Mouse (Mus musculus): ENCODE results near the gene Pank1. TPM values are rescaled to one million over a fixed set of nuclear protein-coding genes. Genes with fewer than 3 reads are reported as not detected.

The Pank1 gene
- total and polyA plus RNA-seq, 3 experiments = 1.8 to 3.2 (median 2.9) TPM

DNA sequence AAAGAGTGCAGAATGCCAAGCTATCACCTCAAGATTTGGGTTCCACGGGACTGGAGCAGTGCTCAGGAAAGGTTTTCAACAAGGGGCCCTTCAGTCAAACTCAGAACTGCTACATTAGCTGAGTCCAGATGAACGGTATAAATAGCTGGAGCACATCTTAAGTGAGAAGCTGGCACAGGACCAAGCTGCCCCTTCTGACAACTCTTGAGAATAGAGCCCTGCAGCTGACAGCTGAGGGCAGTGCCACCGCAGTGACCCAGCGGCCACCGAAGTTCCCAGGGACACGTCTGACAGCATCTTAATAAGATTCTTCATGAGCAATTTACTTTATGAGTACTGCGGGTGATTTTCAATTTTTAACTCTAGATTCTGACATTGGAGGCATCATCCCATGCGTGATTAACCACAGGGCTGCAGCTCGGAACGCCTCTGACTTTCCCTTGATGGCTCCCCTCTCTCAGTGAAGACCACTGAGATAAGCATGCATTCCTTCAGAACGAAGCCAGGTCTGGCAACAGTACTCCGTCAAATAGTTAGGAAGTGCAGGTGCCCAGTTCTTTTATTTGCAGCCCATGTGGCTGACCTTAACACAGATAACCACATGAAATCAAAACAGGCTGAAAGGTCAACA, 23.1 kb downstream of the Pank1 start:
- H3K4me2 ChIP-seq (ENCODE audit: insufficient read depth, low read depth, poor library complexity, severe bottlenecking) = no peak overlapping the region
- no peaks in the 10 kb centered on the region for H3K27me3 ChIP-seq (replicated peaks)
- no peak overlapping the region for H3K9ac ChIP-seq (ENCODE audit: insufficient read depth, low read depth)
- no peak for TF ChIP-seq MAFK (IDR thresholded peaks at IDR 0.05; ENCODE audit: insufficient replicate concordance, low read length)
- no peak for TF ChIP-seq POLR2A (IDR thresholded peaks at IDR 0.05; ENCODE audit: low read depth, low read length)
- no peak for TF ChIP-seq PAX5 (IDR thresholded peaks at IDR 0.05; ENCODE audit: low read length)
- TF ChIP-seq JUN (IDR thresholded peaks at IDR 0.05; ENCODE audit: insufficient read depth, low read depth, low read length) = no peak
- TF ChIP-seq RAD21 (IDR thresholded peaks at IDR 0.05; ENCODE audit: low read depth, low read length) = no peak
- no peak for TF ChIP-seq CHD1 (IDR thresholded peaks at IDR 0.05; ENCODE audit: low read depth, low read length)
- TF ChIP-seq JUND (conservative IDR thresholded peaks at IDR 0.05; ENCODE audit: low read depth, low read length) = no peak
- no peak for TF ChIP-seq NRF1 (IDR thresholded peaks at IDR 0.05; ENCODE audit: low read depth, low read length)
- no peak for DNase-seq (ENCODE audit: extremely low read depth)
- dilution Hi-C loops (cut with MboI; ENCODE audit: extremely low pct_ligation_motif_present, extremely low pct_unique_long_range_greater_than_20kb, low sequenced_read_pairs) (no loop called here), in situ Hi-C loops (cut with MboI; ENCODE audit: low pct_ligation_motif_present, low pct_unique_long_range_greater_than_20kb, low sequenced_read_pairs) (no loop called here)
- no peaks in the 10 kb centered on the region for H3K79me2 ChIP-seq (replicated peaks; ENCODE audit: control insufficient read depth, extremely low read depth, insufficient read depth, poor library complexity, severe bottlenecking)
- 0 out of 4 replicates have a peak, but pooled peaks cover 0 to 4% of the 10 kb centered on the region in 2 experiments for H3K4me1 ChIP-seq (ENCODE audit: control insufficient read depth in 1 of 2, insufficient read depth in 2 of 2)
- no peak overlapping the region for H3K27ac ChIP-seq (ENCODE audit: insufficient read depth, low read depth)
- H3K9me3 ChIP-seq (replicated peaks; ENCODE audit: low read length) = no peaks in the 10 kb centered on the region
- no peaks in the 10 kb centered on the region for H3K36me3 ChIP-seq (replicated peaks in 1 of 2; ENCODE audit: control insufficient read depth in 1 of 2, insufficient read depth in 1 of 2, low read length in 1 of 2)
- no peak overlapping the region for H3K4me3 ChIP-seq (replicated peaks in 1 of 3; ENCODE audit: low read depth in 2 of 3, low read length in 2 of 3, poor library complexity in 1 of 3)

DNA sequence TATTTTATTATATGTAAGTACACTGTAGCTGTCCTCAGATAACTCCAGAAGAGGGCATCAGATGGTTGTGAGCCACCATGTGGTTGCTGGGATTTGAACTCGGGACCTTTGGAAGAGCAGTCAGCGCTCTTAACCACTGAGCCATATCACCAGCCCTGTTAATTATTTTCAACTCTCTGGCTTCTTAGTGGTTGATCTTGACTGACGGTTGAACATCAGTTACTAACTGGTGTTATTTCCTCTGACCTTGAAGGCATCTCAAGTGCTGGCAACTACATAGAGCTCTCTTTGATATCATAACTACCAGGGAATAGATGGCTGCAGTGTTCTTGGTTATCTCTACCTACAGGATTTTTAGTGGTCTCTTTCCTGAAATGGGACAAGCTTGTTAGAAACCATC, 28.1 kb downstream of the Pank1 start:
- Histone ChIP-seq H3K4me1 (ENCODE audit: control insufficient read depth in 1 of 2, insufficient read depth in 2 of 2) (peaks cover 0 to 7% of the 10 kb centered on the region in 2 experiments; a peak in 2 of 4 replicates), H3K27me3 (replicated peaks) (no peaks in the 10 kb centered on the region), H3K9me3 (replicated peaks; ENCODE audit: low read length) (no peaks in the 10 kb centered on the region), H3K36me3 (replicated peaks in 1 of 2; ENCODE audit: control insufficient read depth in 1 of 2, insufficient read depth in 1 of 2, low read length in 1 of 2) (no peaks in the 10 kb centered on the region), H3K79me2 (replicated peaks; ENCODE audit: control insufficient read depth, extremely low read depth, insufficient read depth, poor library complexity, severe bottlenecking) (no peaks in the 10 kb centered on the region), H3K4me2 (ENCODE audit: insufficient read depth, low read depth, poor library complexity, severe bottlenecking) (no peak overlapping the region), H3K9ac (ENCODE audit: insufficient read depth, low read depth) (no peak overlapping the region), H3K4me3 (replicated peaks in 1 of 3; ENCODE audit: low read depth in 2 of 3, low read length in 2 of 3, poor library complexity in 1 of 3) (no peak overlapping the region), H3K27ac (ENCODE audit: insufficient read depth, low read depth) (no peak overlapping the region)
- dilution Hi-C loops (cut with MboI; ENCODE audit: extremely low pct_ligation_motif_present, extremely low pct_unique_long_range_greater_than_20kb, low sequenced_read_pairs) = no loop called here
- in situ Hi-C loops (cut with MboI; ENCODE audit: low pct_ligation_motif_present, low pct_unique_long_range_greater_than_20kb, low sequenced_read_pairs) = no loop called here
- no peak for DNase-seq (ENCODE audit: extremely low read depth)
- no peak for TF ChIP-seq TBP (conservative IDR thresholded peaks at IDR 0.05; ENCODE audit: low read depth, low read length)
- no peak for TF ChIP-seq NELFE (IDR thresholded peaks at IDR 0.05; ENCODE audit: low read depth, low read length)
- TF ChIP-seq JUN (IDR thresholded peaks at IDR 0.05; ENCODE audit: insufficient read depth, low read depth, low read length) = no peak
- TF ChIP-seq MXI1 (IDR thresholded peaks at IDR 0.05; ENCODE audit: low read depth, low read length) = no peak
- no peak for TF ChIP-seq JUND (conservative IDR thresholded peaks at IDR 0.05; ENCODE audit: low read depth, low read length)
- TF ChIP-seq RAD21 (IDR thresholded peaks at IDR 0.05; ENCODE audit: low read depth, low read length) = no peak
- TF ChIP-seq MYC (IDR thresholded peaks at IDR 0.05; ENCODE audit: low read depth, low read length) = no peak
- no peak for TF ChIP-seq CHD2 (IDR thresholded peaks at IDR 0.05; ENCODE audit: low read length)
- no peak for TF ChIP-seq GABPA (IDR thresholded peaks at IDR 0.05; ENCODE audit: insufficient replicate concordance, low read depth, low read length)
- no peak for TF ChIP-seq POLR2A (IDR thresholded peaks at IDR 0.05; ENCODE audit: low read depth, low read length)
- TF ChIP-seq SIN3A (IDR thresholded peaks at IDR 0.05; ENCODE audit: low read length) = no peak
- no peak for TF ChIP-seq ZNF384 (IDR thresholded peaks at IDR 0.05; ENCODE audit: low read depth, low read length)
- TF ChIP-seq SMC3 (IDR thresholded peaks at IDR 0.05; ENCODE audit: low read depth, low read length) = no peak
- no peak for TF ChIP-seq PAX5 (IDR thresholded peaks at IDR 0.05; ENCODE audit: low read length)
- TF ChIP-seq E2F4 (IDR thresholded peaks at IDR 0.05; ENCODE audit: insufficient replicate concordance, low read depth, low read length) = no peak
- no peak for TF ChIP-seq CTCF (conservative IDR thresholded peaks at IDR 0.05 in 1 of 2, IDR thresholded peaks at IDR 0.05 in 1 of 2; ENCODE audit: low read depth in 2 of 2, low read length in 2 of 2)
- TF ChIP-seq EP300 (IDR thresholded peaks at IDR 0.05; ENCODE audit: low read length) = no peak
- TF ChIP-seq ELF1 (IDR thresholded peaks at IDR 0.05; ENCODE audit: low read depth, low read length) = no peak
- no peak for TF ChIP-seq ZC3H11A (IDR thresholded peaks at IDR 0.05; ENCODE audit: low read depth, low read length)
- TF ChIP-seq ZMIZ1 (IDR thresholded peaks at IDR 0.05; ENCODE audit: low read depth, low read length) = no peak

All from CH12.LX (cell line).